Comparison of ENCODE assay signal across 36 mouse cellular contexts in genomic region chr5:67904555-67904954, GRCm38 (mm10). TPM values are rescaled to one million over a fixed set of nuclear protein-coding genes. Genes with fewer than 3 reads are reported as not detected.
"Had no signal": no experiment of that assay in that cellular context is flagged by ENCODE, and none has a peak within 500 bp of the region (broad histone marks: within the 10 kb centered on the region; RNA-seq: fewer than 3 reads in every experiment).

No protein-coding gene starts in this region.

- H3K9me3 ChIP-seq: heart, embryonic 13.5 days; heart, embryonic 15.5 days; hindbrain, embryonic 13.5 days; hindbrain, embryonic 15.5 days; limb, embryonic 10.5 days; limb, embryonic 12.5 days had no signal

- ATAC-seq: forebrain, postnatal 0 days; hindbrain, postnatal 0 days; intestine, embryonic 16.5 days had no signal

- H3K36me3 ChIP-seq: heart, embryonic 13.5 days; heart, embryonic 15.5 days; hindbrain, embryonic 13.5 days; hindbrain, embryonic 15.5 days; limb, embryonic 10.5 days; limb, embryonic 12.5 days had no signal

- DNase-seq: forebrain, postnatal 0 days; gastrocnemius, postnatal 14 days; gastrocnemius, postnatal 36 days; heart, adult 11 months; heart, adult 2 months; heart, postnatal 14 days; heart, postnatal 36 days; kidney, adult 11 months; kidney, adult 8-10 months; kidney, postnatal 10 days; kidney, postnatal 25 days; kidney, postnatal 4 days had no signal

- H3K4me1 ChIP-seq: heart, embryonic 13.5 days; heart, embryonic 15.5 days; hindbrain, embryonic 13.5 days; hindbrain, embryonic 15.5 days; limb, embryonic 10.5 days; limb, embryonic 12.5 days had no signal

- H3K9ac ChIP-seq: forebrain, postnatal 0 days; heart, embryonic 13.5 days; heart, embryonic 15.5 days; hindbrain, embryonic 13.5 days; hindbrain, embryonic 15.5 days; limb, embryonic 12.5 days had no signal

- H3K4me2 ChIP-seq: heart, embryonic 11.5 days; heart, embryonic 13.5 days; heart, embryonic 15.5 days; hindbrain, embryonic 13.5 days; hindbrain, embryonic 15.5 days; limb, embryonic 12.5 days had no signal

- H3K4me3 ChIP-seq: heart, adult 2 months; heart, embryonic 13.5 days; heart, embryonic 15.5 days; hindbrain, embryonic 13.5 days; hindbrain, embryonic 15.5 days; layer of hippocampus, adult 2 months; left cerebral cortex, adult 2 months; limb, embryonic 10.5 days; limb, embryonic 12.5 days had no signal

- H3K27ac ChIP-seq: heart, adult 2 months; heart, embryonic 13.5 days; heart, embryonic 15.5 days; hindbrain, embryonic 13.5 days; hindbrain, embryonic 15.5 days; hindbrain, postnatal 0 days; layer of hippocampus, adult 2 months; left cerebral cortex, adult 2 months; limb, embryonic 10.5 days; limb, embryonic 12.5 days had no signal

- H3K27me3 ChIP-seq: heart, embryonic 13.5 days; heart, embryonic 15.5 days; hindbrain, embryonic 13.5 days; hindbrain, embryonic 15.5 days; limb, embryonic 12.5 days had no signal

RNA-seq across cellular contexts. Expression of gene Gm5108, which starts 36.9 kb away (rescaled TPM):
- total RNA-seq: forebrain, postnatal 0 days; gastrocnemius, adult 18-20 months; gastrocnemius, adult 8-10 months; gastrocnemius, postnatal 14 days; gastrocnemius, postnatal 36 days; heart, adult 2 months; heart, postnatal 14 days; heart, postnatal 36 days; hematopoietic stem cell, adult 5-6 weeks; hindbrain, postnatal 0 days; layer of hippocampus, adult 2 months; layer of hippocampus, postnatal 10 days; layer of hippocampus, postnatal 25 days; left cerebral cortex, adult 2 months; left cerebral cortex, postnatal 14 days; left cerebral cortex, postnatal 36 days had no signal
- polyA plus RNA-seq: forebrain, postnatal 0 days; gonadal fat pad, adult 2 months; heart, adult 2 months; heart, embryonic 11.5 days; heart, embryonic 13.5 days; heart, embryonic 15.5 days; heart, postnatal 0 days; hindbrain, embryonic 11.5 days; hindbrain, embryonic 13.5 days; hindbrain, embryonic 15.5 days; hindbrain, postnatal 0 days; intestine, embryonic 14.5 days; intestine, embryonic 16.5 days; kidney, embryonic 14.5 days; kidney, embryonic 16.5 days; limb, embryonic 10.5 days; limb, embryonic 12.5 days had no signal

RNA-seq across cellular contexts. Expression of gene Gm21905, which starts 41.7 kb away (rescaled TPM):
- total RNA-seq: forebrain, postnatal 0 days; gastrocnemius, adult 18-20 months; gastrocnemius, adult 8-10 months; gastrocnemius, postnatal 14 days; gastrocnemius, postnatal 36 days; heart, adult 2 months; heart, postnatal 14 days; heart, postnatal 36 days; hematopoietic stem cell, adult 5-6 weeks; hindbrain, postnatal 0 days; layer of hippocampus, adult 2 months; layer of hippocampus, postnatal 10 days; layer of hippocampus, postnatal 25 days; left cerebral cortex, adult 2 months; left cerebral cortex, postnatal 14 days; left cerebral cortex, postnatal 36 days had no signal
- polyA plus RNA-seq: forebrain, postnatal 0 days; gonadal fat pad, adult 2 months; heart, adult 2 months; heart, embryonic 11.5 days; heart, embryonic 13.5 days; heart, embryonic 15.5 days; heart, postnatal 0 days; hindbrain, embryonic 11.5 days; hindbrain, embryonic 13.5 days; hindbrain, embryonic 15.5 days; hindbrain, postnatal 0 days; intestine, embryonic 14.5 days; intestine, embryonic 16.5 days; kidney, embryonic 14.5 days; kidney, embryonic 16.5 days; limb, embryonic 10.5 days; limb, embryonic 12.5 days had no signal
